Mouse (Mus musculus) layer of hippocampus, postnatal 14 days (tissue): ENCODE measurements around the gene Iqgap2. TPM values are rescaled to one million over a fixed set of nuclear protein-coding genes. Genes with fewer than 3 reads are reported as not detected.

Experiments
- DNase-seq, 2 experiments: peaks; one replicate each; pipeline ENCODE4 v3.0.0; 2021 to 2022; ENCODE audit warnings: low spot score in 2 of 2, mixed read lengths in 1 of 2
- total RNA-seq, 2 experiments: library from RNA; stranded (reverse); gene quantifications; 2 replicates each; pipeline ENCODE4 v1.2.3; 2021

Gene Iqgap2
- total RNA-seq, 2 experiments from 2014 or later: 49.9 to 54.2 TPM

DNA sequence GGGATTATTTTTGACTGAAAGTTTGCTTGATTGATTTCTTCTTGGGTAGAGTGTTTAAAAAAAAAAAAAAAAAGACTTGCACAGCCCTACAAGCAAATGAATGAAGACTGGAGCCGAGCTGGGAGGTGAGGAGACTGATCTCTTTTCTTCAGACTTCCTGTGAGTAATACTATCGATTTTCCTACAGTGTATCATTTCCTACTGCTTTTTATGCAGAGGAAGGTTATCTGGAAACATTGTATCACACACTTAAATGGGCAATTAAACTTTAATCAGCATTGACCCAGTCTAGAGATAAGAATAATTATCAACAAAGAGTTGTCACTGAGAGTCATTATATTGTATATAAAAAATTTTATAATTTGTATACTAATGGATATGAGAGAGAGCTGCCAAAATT, 261.0 kb downstream of the Iqgap2 start:
- no peak for DNase-seq

DNA sequence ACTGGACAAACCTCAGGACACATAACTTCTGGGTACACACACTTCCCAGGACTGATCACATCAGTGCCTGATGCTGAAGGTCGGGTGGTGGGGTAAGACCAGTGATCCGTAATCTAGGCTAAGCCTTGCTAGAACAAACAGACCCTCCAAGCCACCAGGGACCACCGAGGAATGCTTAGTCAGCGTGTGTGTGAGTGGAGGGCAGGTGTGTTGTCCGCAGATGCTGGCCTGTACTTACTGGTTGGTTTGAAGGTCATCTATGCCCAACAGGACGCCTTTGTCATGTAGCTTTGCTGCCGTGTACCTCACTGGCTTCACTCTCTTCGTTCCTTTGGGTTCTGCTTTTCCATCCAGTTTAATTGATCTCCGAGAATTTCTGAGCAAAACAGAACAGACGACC, 262.0 kb downstream of the Iqgap2 start:
- no peak for DNase-seq

DNA sequence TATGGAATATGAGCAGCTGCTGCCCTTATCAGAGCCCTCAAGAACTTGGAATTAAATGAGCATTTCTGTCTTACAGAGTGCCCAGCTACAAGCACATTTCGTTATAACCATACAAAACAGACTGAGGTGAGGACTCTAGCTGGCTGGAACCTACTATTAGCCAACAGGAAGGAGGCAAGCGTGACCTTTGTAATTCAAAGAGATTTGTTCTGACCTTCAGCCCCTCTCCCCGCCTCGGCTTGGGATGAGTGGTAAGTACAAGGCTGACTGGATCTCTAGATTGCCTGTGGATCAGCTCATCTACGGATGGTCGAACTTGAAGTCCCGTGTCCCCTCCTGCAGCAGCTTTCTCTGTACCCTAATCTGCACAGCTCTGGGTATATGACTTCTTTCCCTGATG, 265.0 kb downstream of the Iqgap2 start:
- DNase-seq: no peak

DNA sequence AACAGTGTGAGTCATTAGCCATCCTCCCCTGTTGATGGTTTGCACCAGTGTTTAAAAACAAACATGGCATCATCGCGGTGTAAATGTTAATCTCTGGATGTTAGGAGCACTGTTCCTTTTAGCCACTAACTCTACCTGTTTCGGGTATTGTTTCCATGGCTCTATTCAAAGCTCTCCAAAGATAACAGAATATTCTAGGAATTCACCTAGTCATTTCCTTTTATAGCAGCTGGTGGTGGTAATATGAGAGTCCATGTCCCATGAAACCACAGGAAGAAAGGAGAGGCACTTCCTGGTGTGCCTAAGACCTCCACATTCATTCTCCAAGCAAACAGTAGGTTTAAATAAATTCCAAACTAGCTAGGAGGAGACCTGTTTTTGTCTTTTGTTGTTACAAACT, 268.7 kb downstream of the Iqgap2 start:
- DNase-seq: no peak

DNA sequence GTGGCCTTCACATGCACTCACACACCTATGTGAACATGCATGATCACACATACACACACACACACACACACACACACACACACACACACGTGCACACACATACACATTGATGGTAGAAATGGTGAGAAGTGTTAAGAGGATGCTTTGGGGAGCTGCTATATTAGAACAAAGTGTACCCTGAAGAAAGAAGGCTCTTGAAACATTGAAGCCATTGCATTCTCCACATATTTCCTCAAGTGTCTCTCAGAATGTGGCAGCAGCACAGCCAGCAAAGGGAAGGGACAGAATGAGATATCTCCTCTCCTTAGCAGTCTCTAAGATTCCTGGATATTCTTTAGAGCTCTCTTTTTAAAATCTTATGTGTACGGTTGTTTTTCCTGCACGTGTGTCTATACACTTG, 270.2 kb downstream of the Iqgap2 start:
- no peak for DNase-seq

DNA sequence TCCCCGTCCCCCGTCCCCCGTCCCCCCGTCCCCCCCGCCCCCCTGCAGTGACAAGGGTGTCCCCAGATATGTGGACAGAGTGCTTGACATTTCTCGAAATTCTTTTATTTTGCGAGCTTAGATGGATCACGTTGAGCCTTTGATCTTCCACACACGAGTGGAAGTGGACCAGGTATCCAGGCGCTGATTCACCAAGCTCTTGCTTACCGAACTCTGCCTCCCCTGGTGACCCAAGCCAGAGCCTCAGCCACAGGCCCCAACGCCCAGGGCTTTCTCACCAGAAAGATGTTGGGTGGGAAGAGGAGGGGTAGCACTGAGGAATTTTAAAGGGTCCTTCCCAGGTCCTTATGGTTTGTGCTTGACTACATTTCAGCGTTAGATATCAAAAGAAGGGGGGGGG, 272.9 kb downstream of the Iqgap2 start:
- DNase-seq: no peak

DNA sequence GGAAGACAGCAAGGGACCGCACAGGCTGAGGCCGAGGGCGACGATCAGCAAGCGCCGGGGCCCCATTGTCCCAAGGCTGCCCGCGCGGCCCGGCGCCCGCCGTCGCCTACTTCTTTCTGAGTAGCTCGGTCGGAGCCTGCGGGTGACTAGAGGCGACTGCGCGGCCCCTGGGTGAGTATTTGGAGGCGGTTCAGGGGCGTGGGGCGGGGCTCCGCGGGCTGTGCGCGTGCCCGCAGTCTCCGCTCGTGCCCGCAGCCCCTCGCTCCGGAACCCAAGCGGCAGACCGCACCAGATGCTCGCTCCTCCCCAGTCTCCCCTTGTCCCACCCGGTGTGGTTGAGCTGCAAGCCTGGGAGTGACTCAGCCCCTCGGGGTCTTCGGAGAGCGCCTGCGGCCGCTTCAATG, 273.4 kb downstream of the Iqgap2 start, which contains the start of gene F2r:
F2r (minus strand) TSS at position 179 of the 404 bp plus-strand sequence.
- DNase-seq: peak; percentile 65

DNA sequence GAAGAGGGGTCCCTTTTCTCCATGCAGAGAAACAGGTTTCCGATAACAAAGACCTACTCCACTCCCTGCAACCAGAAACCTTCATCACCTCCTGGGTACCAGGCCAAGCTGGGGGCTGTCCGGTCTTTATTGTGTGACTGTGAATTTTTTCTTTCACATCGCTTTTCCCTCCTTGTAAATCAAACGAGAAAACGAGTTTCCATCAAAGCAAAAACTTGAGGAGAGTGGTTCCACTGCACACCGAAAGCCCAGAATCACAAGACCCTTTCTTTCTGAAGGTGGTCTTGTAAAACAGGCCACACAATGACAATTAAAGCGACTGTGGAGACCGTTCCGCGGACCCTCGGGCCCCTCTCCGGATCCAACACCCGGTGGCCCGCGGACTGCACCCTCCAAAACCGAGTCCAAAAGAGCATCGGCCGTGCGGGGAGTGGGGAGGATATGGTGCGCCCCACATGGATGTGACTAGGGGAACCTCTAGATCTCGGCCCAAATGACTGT, 274.0 kb downstream of the Iqgap2 start:
- no peak for DNase-seq

DNA sequence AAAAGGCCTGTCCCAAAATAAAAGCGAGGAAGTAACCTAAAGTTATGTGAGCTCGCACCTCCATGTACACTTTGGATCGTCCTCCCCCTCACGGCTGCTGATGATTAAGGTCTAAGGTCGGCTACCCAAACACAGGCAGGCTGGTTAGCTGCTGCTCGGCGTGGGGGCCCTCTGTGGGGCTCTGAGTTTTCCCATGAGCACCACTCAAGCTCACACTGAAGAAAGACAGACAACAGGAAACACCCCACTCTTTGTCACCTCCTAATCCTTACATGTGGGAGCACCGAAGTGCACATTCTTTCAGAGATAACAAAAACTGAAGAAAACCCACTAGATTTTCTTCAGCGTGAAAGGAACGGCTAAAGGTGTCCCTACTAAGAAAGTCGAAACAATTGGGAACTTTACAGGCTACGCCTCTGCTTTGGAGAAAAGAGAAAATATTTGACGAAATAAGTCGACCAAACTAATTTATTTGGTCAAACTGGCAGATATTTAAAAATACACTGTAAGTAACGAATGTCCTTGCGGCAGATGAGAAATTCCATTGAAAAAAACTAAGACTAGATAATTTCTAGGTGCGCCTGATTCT, 274.5 kb downstream of the Iqgap2 start:
- DNase-seq: no peak

DNA sequence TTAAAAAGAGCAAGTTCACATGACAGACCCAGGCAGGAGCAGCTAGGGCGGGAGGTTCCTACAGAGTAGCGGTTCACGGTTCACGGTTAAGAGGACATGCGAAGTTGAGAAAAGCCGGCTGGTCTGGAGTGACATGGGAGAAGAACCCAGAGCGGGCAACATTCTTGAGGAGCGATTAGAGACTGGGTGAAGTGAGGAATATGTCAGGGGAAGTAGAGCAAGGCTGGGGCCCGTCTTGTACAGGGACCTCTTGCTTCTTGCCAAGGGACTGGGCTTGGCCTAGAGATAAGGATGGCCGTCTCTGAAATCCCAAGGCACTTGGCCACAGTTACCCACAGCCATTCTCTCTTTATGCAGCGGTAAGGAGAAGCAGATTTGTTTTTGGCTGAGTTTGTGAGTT, 275.2 kb downstream of the Iqgap2 start:
- no peak for DNase-seq

DNA sequence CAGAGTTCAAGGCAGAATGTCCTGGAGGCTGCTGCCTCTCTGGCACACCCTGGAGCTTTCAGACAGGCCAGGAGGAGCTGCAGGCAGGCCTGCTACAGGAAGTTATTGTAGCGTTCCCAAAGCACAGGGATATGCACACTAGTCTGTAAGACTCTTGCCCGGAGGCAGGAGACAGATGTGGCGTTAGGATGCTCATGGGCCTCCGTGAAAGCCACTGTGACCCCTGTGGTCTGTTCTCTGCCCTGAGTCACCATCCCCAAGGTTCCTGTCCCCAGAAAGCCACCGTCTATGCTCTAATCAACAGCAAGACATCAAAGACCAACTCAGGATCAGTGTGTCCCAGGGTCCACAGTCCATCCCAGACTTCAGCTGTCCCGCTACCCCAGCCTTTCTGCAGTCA, 277.0 kb downstream of the Iqgap2 start:
- DNase-seq: no peak

DNA sequence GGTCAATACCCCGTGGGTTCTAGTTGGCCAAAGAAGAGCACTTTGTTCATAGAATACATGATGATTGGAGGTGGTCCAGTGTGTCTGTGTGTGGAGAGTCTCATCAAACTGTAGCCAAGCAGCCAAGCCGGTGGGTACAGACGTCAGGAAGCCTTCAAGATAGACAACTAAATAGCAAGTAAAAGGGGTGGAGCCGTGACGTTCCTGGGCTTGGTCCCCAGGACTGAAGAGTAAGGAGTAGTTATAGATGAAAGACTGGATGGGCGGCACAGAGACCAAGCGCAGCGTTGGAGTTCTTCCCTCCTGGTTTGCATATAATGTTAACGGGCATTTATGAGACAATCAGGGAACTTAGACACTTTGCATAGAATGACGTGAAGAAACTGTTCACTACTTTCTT, 279.5 kb downstream of the Iqgap2 start:
- no peak for DNase-seq

DNA sequence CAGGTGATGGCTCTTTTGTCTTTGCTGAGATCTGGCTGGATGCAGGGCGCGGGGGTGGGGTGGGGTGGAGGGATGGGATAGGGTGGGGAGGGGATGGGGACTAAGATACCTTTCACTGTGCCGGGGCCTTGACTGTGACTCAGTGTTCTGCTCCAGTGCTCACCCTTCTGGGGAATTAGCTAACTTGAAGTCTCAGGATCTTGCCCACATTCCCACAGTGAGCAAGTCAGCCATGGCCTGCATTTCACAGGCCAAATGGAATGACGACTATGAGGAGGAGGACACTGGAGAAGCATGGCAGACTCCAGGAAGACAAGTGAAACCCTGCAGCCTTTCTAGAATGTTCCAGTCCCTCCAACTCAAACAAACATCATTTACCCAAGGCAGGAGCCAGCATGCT, 280.0 kb downstream of the Iqgap2 start:
- DNase-seq: no peak

DNA sequence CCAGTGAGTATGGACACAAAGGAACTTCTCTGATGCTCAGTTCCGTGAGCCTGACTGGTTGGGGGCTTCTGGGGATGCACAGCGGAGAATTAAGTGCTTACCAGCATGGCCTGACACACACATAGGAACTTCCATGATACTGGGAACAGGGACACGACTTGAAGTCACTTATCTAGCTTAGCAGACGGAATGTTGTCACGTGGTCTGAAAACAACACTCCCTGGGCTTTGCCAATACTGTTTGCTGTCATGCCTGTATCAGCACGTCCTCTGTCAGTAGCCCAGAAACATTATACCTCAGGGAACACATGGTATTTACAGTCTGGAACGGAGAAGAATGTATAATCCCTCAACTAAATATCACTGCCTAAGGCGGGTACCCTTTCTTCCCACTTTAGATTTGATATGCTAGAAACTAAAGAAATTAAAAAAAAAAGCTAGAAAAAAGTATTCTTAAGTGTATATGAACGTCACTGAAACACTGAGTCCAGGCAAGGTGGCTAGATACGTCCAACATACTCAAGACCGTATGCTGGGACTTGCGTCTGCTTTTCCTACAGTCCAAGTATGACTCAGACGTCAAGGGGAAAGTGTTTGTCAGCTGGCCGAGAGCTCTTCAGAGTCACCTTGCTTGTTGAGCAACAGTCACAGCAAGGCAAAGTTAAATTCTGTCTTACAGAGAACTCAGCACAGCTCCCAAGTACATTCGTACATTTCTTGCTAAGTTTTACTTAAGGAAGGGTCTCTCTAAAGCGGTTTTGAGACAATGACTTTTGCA, 280.7 kb downstream of the Iqgap2 start:
- no peak for DNase-seq

DNA sequence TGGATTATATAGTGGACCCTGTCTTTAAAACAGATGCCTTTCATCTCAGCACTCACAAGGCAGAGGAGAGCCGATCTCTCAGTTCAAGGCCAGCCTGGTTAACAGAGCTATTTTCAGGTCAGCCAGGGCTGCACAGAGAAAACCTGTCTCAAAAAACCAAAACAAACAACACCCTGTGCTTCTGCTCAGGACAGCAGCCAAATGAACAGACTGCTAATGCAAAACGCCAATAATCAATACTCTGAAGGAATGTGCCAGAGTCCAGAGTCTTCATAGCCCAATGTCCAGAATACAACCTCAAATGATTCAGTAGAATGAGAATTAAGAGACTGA, 282.7 kb downstream of the Iqgap2 start:
- DNase-seq: no peak

DNA sequence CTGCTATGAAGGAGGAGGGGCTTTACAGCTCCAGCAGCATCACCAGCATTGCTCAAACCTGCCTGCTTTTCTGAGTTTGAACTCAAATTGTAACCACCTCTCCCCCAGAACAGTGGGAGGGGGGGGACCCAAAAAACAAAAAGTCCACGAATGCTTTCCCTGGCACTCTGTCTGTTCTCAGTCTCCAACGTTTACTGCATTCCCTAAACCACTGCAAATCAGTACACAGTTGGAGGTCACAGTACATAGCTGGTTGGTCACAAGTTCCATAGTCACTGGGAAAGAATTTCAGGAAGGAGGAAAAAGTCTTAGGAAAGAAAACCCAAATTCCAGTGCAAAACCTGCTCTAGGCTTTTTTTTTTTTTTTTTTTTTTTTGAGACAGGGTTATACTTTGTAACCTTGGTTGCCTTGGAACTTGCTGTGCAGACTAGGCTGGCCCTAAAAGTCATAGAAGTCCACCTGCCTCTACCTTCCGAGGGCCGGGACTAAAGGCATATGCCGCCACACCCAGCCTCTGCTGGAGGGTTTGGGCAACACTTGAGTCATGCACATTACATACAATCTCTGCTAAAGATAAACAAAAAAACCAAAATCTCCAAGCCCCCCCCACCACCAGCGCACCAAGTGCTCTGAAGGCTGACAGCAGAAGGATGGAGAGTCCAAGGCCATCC, 283.2 kb downstream of the Iqgap2 start:
- no peak for DNase-seq

DNA sequence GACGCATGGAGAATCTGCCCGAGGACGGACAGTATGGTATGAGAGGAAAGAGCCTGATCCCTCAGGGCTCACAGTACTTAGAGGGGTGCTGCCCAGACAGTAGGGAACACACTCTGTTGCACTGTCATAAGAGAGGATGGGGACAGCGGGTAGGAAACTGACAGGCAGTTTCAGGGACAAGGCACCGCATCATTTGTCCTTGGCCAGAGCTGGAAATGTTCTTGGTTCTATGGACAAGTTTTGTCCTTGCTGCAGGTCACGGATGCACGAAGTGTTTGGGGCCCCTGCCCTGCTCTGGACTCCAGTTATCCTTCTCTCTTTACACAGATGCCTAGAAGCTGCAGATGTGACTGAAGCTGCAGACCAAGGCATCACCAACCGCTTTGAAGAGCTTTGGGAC, 284.7 kb downstream of the Iqgap2 start:
- DNase-seq: no peak

DNA sequence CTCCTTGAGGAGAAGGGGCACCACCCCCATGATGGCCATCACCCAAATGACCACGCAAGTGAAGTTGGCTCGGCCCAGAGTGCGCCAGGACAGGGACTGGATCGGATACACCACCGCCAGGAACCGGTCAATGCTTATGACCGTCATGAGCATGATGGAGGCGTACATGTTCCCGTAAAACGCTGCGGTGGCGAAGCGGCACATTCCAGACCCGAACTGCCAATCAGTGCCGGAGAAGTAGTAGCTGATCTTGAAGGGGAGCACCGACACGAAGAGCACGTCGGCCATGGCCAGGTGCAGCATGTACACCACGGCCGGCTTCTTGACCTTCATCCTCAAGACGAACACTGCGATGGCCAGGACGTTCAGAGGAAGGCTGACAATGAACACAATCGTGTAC, 287.4 kb downstream of the Iqgap2 start:
- DNase-seq: no peak

DNA sequence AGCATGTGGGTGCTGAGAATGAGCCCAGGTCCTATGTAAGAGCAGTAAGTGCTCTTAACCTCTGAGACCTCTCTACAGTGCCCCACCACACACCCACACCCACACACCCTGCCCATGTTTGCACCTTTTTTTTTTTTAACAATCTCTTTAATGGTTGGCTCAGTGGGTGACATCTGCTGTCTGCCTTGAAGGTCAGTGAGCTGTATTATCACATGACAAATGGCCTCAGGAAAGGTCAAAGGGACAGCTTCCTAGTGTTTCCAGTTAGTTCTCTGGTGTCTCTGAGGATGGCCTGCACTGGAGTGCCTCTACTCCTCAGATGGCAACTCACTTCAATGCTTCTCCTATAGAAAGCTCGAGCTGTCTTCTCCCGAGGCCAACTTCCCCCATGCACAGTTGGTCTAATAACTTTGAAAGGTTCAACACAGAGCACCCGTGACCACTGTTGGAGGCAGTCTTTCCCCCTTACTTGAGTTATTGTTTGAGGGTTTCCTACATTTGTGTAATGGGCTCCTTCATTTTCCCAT, 291.8 kb downstream of the Iqgap2 start:
- no peak for DNase-seq

DNA sequence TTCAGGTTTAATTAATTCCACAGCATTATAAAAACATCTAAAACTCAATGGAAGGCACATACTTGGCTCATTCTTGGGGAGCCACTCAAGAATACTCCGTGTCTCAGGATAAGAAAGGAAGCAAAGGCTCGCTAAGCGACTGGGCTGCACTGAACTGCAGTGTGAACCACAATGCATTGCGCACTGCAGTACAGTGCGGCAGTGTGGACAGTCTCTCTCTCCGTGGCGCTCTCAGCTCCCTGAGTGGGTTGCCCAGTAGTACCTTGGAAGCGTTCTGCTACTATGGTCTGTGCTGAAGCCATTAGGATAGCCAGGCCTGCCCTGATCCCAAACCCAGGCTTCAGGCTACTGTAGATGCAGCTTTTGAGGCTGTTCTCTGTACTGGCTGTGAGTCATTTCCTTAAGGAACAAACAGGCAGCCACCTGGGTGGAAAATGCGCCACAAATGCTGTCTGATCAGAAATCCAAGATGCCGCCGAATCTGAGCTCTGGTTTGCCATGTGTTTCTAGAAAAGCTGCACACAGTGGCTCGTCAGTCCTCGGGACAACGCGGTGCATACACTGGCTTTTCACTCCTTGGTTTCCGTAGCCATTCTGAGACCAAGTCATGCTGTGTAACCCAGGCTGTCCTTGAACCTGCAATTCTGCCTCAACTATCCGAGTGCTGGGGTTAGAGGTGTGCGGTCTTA, 293.3 kb downstream of the Iqgap2 start:
- no peak for DNase-seq

DNA sequence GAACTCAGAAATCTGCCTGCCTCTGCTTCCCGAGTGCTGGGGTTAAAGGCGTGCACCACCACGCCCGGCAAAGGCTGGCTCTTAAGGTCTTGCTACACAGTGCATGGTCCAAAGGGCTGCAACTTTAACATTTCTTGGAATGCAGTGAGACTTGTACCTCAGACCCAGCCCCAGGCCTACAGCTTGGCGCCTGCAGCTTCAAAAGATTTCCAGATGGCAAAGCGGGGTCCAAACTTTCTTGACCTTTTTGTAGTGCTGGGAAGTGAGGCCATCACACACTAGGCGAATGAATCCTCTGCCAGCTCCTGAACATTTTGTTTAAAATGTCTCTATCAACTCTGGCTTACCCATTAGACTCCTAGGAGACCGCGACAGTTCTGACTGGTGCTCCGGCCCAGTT, 294.1 kb downstream of the Iqgap2 start:
- no peak for DNase-seq

DNA sequence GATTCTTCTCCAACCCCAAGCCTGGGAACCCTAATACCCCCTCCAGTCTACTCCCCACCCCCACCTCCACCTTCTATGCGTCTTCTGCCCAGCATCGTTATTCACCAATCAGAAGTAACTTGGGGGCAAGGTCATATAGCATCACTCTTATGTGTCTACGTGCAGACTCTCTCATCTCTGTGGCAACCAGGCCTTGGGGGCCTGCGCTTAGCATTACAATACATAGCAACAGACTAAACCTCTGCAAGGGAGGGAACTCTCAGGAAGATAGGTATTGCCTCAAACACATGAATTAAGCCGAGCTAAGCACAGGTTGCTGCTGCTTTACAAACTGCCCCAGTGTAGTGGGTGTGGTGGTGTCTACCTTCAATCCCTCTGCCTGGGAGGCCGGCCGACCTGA, 295.0 kb downstream of the Iqgap2 start:
- DNase-seq: no peak
